Mouse (Mus musculus): ENCODE results near the gene Zfp534. TPM values are rescaled to one million over a fixed set of nuclear protein-coding genes. Genes with fewer than 3 reads are reported as not detected.
"Not testable (repeated sequence)": the region's sequence is repeated elsewhere in the genome, so short reads cannot be mapped to it uniquely, and the experiment has no call there.

Gene Zfp534
- not detected in 2 replicates for polyA plus RNA-seq (2015; fragmentation: Nextera tagmentation; extraction: Ambion mirVana)

DNA sequence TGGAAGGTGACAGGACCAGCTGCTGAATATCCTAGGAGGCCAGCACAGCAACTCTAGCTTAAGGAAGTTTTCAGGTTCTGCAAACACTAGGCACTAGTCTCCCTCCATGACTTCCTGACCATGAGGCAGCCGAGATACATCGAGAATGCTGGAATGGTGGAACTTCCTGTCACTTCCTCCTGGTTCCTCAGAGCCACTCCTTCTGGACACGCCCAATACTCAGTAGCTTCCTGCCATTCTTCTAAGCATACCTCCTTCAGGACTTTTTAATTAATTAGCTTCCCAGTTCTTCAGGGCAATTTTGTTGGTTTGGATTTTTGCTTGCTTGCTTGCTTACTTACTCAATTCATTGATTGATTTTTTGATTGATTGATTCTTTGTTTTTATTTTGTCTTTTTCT lies at the start of gene Zfp534:
Gene Zfp534, minus strand, starts transcription at position 101 of the 400 bp plus-strand sequence.
- H3K4me3 ChIP-seq (ENCODE audit: low read length); H3K27ac ChIP-seq (ENCODE audit: low read length); H3K4me2 ChIP-seq (replicated peaks; ENCODE audit: low read depth, low read length); H3K9me3 ChIP-seq (ENCODE audit: low read length); H3K9ac ChIP-seq (replicated peaks; ENCODE audit: low read length); ATAC-seq (ENCODE audit: low FRiP score, low TSS enrichment); H3K36me3 ChIP-seq (ENCODE audit: insufficient read depth, low read length); H3K4me1 ChIP-seq (ENCODE audit: insufficient read depth, low read length); H3K27me3 ChIP-seq (ENCODE audit: insufficient read depth, low read length): not testable (repeated sequence)
- 92% methylated on average over 1 of the region's 3 CpGs for WGBS

DNA sequence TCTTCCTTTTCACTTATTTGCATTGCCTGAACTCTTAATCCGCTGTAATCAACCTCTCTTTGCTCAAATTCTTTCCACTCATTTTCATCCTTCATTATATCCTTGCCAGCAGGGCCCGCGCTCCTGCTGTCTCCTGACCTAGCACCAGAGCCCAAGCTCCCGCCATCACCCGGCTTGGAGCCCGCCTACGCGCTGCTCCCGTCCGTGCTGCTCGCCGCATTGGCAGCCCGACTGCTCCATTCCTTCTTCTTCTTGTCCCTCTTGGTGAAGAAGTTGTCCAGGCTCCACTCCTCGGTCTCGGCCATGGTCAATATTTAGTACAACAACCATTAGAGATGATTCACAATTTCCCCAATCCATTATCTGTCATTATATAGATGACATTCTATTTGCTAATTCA lies 43.9 kb upstream of the Zfp534 start:
- H3K36me3 ChIP-seq (ENCODE audit: insufficient read depth, low read length); ATAC-seq (ENCODE audit: low FRiP score, low TSS enrichment); H3K4me3 ChIP-seq (ENCODE audit: low read length); H3K27ac ChIP-seq (ENCODE audit: low read length); H3K27me3 ChIP-seq (ENCODE audit: insufficient read depth, low read length); H3K9ac ChIP-seq (replicated peaks; ENCODE audit: low read length); H3K9me3 ChIP-seq (ENCODE audit: low read length); H3K4me1 ChIP-seq (ENCODE audit: insufficient read depth, low read length); H3K4me2 ChIP-seq (replicated peaks; ENCODE audit: low read depth, low read length): not testable (repeated sequence)
- WGBS = 92% methylated on average over 14 of the region's 15 CpGs

DNA sequence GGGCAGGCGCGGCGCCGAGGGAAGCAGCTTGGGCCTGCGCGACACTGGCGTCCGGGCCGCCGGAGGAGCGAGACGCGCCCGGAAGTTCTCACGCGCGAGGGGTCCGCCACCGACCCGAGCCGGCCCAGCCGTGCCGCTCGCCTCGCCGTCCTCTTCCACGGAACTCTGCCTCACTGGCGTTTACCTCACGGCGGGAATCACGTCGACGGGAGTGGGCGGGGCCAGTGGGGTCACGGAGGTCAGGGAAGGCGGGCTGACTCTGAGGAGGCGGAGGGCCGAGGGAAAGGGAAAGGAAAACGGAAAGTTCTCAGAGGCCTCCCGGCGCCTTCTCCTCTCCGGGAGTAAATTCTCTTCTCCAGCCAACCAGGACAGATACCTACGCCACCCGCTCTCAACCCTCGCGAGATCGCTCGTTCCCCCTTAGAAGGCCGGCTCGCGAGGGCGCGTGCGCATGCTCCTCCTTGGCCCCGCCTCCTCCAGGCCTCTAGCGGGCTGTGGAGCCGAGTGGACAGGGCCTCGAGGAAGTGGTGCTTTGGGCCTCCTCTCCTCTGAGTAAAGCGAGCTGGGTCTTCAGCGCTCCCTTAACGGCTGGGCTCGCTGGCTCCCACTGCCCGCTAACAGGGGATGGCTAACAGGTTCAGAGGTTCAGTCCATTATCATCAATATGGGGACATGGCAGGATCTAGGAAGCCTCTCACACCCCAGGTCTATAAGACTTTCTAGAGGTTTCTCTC lies 36.5 kb upstream of the Zfp534 start:
- H3K4me1 ChIP-seq (ENCODE audit: insufficient read depth, low read length); H3K27me3 ChIP-seq (ENCODE audit: insufficient read depth, low read length); H3K36me3 ChIP-seq (ENCODE audit: insufficient read depth, low read length); H3K9me3 ChIP-seq (ENCODE audit: low read length); H3K27ac ChIP-seq (ENCODE audit: low read length); ATAC-seq (ENCODE audit: low FRiP score, low TSS enrichment): not testable (repeated sequence)
- peak overlapping the region; percentile 50 for H3K4me2 ChIP-seq (replicated peaks; ENCODE audit: low read depth, low read length)
- H3K4me3 ChIP-seq (ENCODE audit: low read length) = peak overlapping the region; percentile 41
- H3K9ac ChIP-seq (replicated peaks; ENCODE audit: low read length) = 0 out of 2 replicates have a peak overlapping the region, but pooled peaks have one; percentile 36
- 29% methylated on average over 51 of the region's 63 CpGs for WGBS

DNA sequence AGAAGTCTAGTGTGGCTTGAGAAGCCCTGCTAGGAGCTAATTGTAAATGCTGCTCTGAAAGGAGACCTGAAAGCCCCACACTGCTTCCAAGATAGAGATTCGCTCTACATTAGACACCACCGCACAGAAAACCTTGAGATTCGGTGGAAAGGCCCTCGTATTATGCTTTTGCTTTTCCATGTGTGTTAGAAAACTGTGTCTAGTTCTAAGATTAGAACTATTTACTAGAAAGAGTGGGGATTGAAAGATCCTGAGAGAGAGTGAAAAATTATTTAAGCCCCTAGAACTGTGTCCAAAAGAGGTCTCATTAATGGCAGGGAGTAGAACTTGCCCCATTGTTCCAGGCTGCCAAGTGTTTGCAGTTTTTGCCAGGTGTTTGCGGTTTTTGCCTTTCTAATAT lies 47.1 kb downstream of the Zfp534 start:
- H3K4me1 ChIP-seq (ENCODE audit: insufficient read depth, low read length); H3K27ac ChIP-seq (ENCODE audit: low read length); H3K4me2 ChIP-seq (replicated peaks; ENCODE audit: low read depth, low read length); H3K36me3 ChIP-seq (ENCODE audit: insufficient read depth, low read length); H3K27me3 ChIP-seq (ENCODE audit: insufficient read depth, low read length); H3K9ac ChIP-seq (replicated peaks; ENCODE audit: low read length); H3K9me3 ChIP-seq (ENCODE audit: low read length); ATAC-seq (ENCODE audit: low FRiP score, low TSS enrichment); H3K4me3 ChIP-seq (ENCODE audit: low read length): not testable (repeated sequence)
- WGBS = 89% methylated on average over 4 of the region's 5 CpGs

DNA sequence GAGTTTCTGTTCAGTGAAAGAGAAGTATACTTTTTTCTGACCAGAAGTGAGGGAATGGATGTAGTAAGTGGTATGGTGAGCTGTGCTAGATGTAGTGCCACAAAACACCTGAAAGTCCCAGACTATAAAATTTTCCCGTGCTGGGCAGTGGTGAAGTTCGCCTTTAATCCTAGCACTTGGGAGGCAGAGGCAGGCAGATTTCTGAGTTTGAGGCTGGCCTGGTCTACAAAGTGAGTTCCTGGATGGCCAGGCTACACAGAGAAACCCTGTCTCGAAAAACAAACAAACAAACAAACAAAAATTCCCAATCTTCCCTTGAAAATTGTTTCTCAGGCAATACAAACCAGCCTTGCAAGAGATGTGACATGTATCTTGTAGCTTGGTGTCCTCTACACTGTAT lies 54.9 kb downstream of the Zfp534 start:
- H3K36me3 ChIP-seq (ENCODE audit: insufficient read depth, low read length); H3K9ac ChIP-seq (replicated peaks; ENCODE audit: low read length); H3K4me2 ChIP-seq (replicated peaks; ENCODE audit: low read depth, low read length); H3K4me1 ChIP-seq (ENCODE audit: insufficient read depth, low read length); H3K9me3 ChIP-seq (ENCODE audit: low read length); H3K27ac ChIP-seq (ENCODE audit: low read length); H3K27me3 ChIP-seq (ENCODE audit: insufficient read depth, low read length); H3K4me3 ChIP-seq (ENCODE audit: low read length); ATAC-seq (ENCODE audit: low FRiP score, low TSS enrichment): not testable (repeated sequence)
- WGBS = no CpG with 5 or more reads among the region's 3 CpGs

DNA sequence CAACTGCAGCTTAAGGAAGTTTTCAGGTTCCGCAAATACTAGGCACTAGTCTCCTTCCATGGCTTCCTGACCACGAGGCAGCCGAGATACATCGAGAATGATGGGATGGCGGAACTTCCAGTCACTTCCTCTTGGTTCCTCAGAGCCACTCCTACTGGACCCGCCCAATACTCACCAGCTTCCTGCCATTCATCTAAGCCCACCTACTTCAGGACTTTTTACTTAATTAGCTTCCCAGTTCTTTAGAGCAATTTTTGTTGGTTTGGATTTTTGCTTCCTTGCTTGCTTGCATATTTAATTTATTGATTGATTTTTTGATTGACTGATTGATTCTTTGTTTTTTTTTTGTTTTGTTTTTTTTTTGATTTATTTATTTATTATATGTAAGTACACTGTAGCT lies 59.9 kb downstream of the Zfp534 start, which contains the start of gene Zfp979:
Gene Zfp979, minus strand, starts transcription at position 101 of the 400 bp plus-strand sequence.
- not testable (repeated sequence) for H3K36me3 ChIP-seq (ENCODE audit: insufficient read depth, low read length); H3K4me1 ChIP-seq (ENCODE audit: insufficient read depth, low read length); H3K27me3 ChIP-seq (ENCODE audit: insufficient read depth, low read length); ATAC-seq (ENCODE audit: low FRiP score, low TSS enrichment); H3K4me2 ChIP-seq (replicated peaks; ENCODE audit: low read depth, low read length); H3K9ac ChIP-seq (replicated peaks; ENCODE audit: low read length); H3K4me3 ChIP-seq (ENCODE audit: low read length); H3K9me3 ChIP-seq (ENCODE audit: low read length); H3K27ac ChIP-seq (ENCODE audit: low read length)
- no CpG with 5 or more reads among the region's 6 CpGs for WGBS

DNA sequence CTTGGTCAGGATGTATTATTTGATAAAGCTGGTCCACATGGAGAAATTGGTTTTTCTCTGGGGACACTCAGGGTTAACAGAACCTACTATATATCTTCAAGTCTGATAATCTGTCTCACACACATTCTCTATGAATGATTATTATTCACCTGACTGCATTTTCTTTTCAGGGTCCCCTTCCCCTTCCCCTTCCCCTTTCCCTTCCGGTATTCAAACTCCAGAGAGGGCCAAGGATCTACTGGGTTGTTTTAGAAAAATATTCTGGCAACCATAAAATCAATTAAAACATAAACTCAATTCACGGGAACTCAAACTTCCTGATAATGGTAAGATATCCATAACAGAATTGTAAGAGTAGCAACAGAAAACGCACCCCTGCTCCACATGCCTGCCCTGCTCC lies 60.4 kb downstream of the Zfp534 start:
- not testable (repeated sequence) for H3K27me3 ChIP-seq (ENCODE audit: insufficient read depth, low read length); ATAC-seq (ENCODE audit: low FRiP score, low TSS enrichment); H3K9me3 ChIP-seq (ENCODE audit: low read length); H3K4me3 ChIP-seq (ENCODE audit: low read length); H3K9ac ChIP-seq (replicated peaks; ENCODE audit: low read length); H3K4me2 ChIP-seq (replicated peaks; ENCODE audit: low read depth, low read length); H3K27ac ChIP-seq (ENCODE audit: low read length); H3K36me3 ChIP-seq (ENCODE audit: insufficient read depth, low read length); H3K4me1 ChIP-seq (ENCODE audit: insufficient read depth, low read length)
- WGBS = 46% methylated on average over 2 of the region's 3 CpGs

DNA sequence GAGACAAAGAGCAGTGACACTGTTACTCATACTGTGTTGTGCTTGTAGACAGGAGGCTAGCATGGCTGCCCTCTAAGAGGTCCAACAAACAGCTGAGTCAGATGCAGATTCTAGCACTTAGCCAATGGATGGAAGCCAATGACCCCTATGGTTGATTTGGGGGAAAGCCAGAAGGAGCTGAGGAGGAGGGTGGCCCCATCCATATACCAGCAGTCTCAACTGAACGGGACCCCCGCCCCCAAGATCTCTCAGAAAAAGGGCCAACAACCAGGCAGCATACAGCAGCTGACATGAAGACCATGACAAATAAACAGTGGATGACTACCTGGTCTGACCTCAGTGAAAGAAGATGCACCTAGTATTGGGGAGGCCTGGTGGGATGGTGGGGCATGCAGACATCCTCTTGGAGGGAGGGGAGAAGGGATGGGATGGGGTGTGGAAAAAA lies 68.5 kb downstream of the Zfp534 start:
- not testable (repeated sequence) for H3K9ac ChIP-seq (replicated peaks; ENCODE audit: low read length); H3K4me3 ChIP-seq (ENCODE audit: low read length); H3K4me2 ChIP-seq (replicated peaks; ENCODE audit: low read depth, low read length); H3K36me3 ChIP-seq (ENCODE audit: insufficient read depth, low read length); H3K9me3 ChIP-seq (ENCODE audit: low read length); H3K27me3 ChIP-seq (ENCODE audit: insufficient read depth, low read length); H3K27ac ChIP-seq (ENCODE audit: low read length); H3K4me1 ChIP-seq (ENCODE audit: insufficient read depth, low read length)
- no CpG with 5 or more reads among the region's 2 CpGs for WGBS
- ATAC-seq (ENCODE audit: low FRiP score, low TSS enrichment) = peak; percentile 65

Other genes with a start within 250 kb of the Zfp534 start
- gene Zfp982, start 210.1 kb downstream of the Zfp534 start, polyA plus RNA-seq (2015; fragmentation: Nextera tagmentation; extraction: Ambion mirVana) = 6.6 and 6.9 TPM in 2 replicates
- 0.35 and 0.46 TPM in 2 replicates for gene Gm16503, start 162.3 kb downstream of the Zfp534 start, polyA plus RNA-seq (2015; fragmentation: Nextera tagmentation; extraction: Ambion mirVana)
- 0.30 and 0.36 TPM in 2 replicates for gene Zfp985, start 149.3 kb downstream of the Zfp534 start, polyA plus RNA-seq (2015; fragmentation: Nextera tagmentation; extraction: Ambion mirVana)
- 4.1 and 4.5 TPM in 2 replicates for gene Zfp979, start 60.0 kb downstream of the Zfp534 start, polyA plus RNA-seq (2015; fragmentation: Nextera tagmentation; extraction: Ambion mirVana)
- gene Zfp984, start 107.2 kb upstream of the Zfp534 start, polyA plus RNA-seq (2015; fragmentation: Nextera tagmentation; extraction: Ambion mirVana) = 9.9 and 11.0 TPM in 2 replicates
- 5.4 TPM in 2 replicates for gene Zfp933, start 145.8 kb upstream of the Zfp534 start, polyA plus RNA-seq (2015; fragmentation: Nextera tagmentation; extraction: Ambion mirVana)
- gene Miip, start 166.3 kb upstream of the Zfp534 start, polyA plus RNA-seq (2015; fragmentation: Nextera tagmentation; extraction: Ambion mirVana) = 55.3 and 55.4 TPM in 2 replicates
- gene Fv1, start 166.4 kb upstream of the Zfp534 start, polyA plus RNA-seq (2015; fragmentation: Nextera tagmentation; extraction: Ambion mirVana) = 12.9 and 13.1 TPM in 2 replicates
- 45.4 and 47.1 TPM in 2 replicates for gene Mfn2, start 202.2 kb upstream of the Zfp534 start, polyA plus RNA-seq (2015; fragmentation: Nextera tagmentation; extraction: Ambion mirVana)
- 58.6 and 61.5 TPM in 2 replicates for gene Plod1, start 234.2 kb upstream of the Zfp534 start, polyA plus RNA-seq (2015; fragmentation: Nextera tagmentation; extraction: Ambion mirVana)
- gene 2510039O18Rik, start 238.3 kb upstream of the Zfp534 start, polyA plus RNA-seq (2015; fragmentation: Nextera tagmentation; extraction: Ambion mirVana) = 10.4 and 13.9 TPM in 2 replicates